Mouse (Mus musculus) limb, embryonic 11.5 days (tissue): ENCODE results near the gene Efcab2. TPM values are rescaled to one million over a fixed set of nuclear protein-coding genes. Genes with fewer than 3 reads are reported as not detected.

Experiments used
- ATAC-seq: fragments of 200-750 bp; cut with Nextera tagmentation; 2 replicates; pipeline ENCODE4 v1.8.0; 2017; ENCODE audit warnings: low read depth; ENCODE audit not compliant: insufficient number of reproducible peaks, low FRiP score, low TSS enrichment
- DNase-seq: peaks from one replicate; pipeline ENCODE4 v3.0.0-alpha.2; 2015; ENCODE audit warnings: low spot score
- H3K27ac ChIP-seq: fragments of 300-500 bp; sonication (generic); replicated peaks from 2 replicates; pipeline ENCODE4 v1.5.1; 2014; ENCODE audit warnings: low read depth, mild to moderate bottlenecking, low read length
- H3K27me3 ChIP-seq: fragments of 300-500 bp; sonication (generic); 2 replicates; pipeline ENCODE4 v1.6.1; 2014; ENCODE audit warnings: mild to moderate bottlenecking, low read length, mixed read lengths; ENCODE audit not compliant: control insufficient read depth, insufficient read depth
- H3K36me3 ChIP-seq: fragments of 300-500 bp; sonication (generic); 2 replicates; pipeline ENCODE4 v1.6.1; 2014; ENCODE audit warnings: mild to moderate bottlenecking, low read length, moderate library complexity, mixed read lengths; ENCODE audit not compliant: control insufficient read depth, insufficient read depth
- H3K4me1 ChIP-seq: fragments of 300-500 bp; sonication (generic); 2 replicates; pipeline ENCODE4 v1.6.1; 2014; ENCODE audit warnings: low read length, mixed read lengths; ENCODE audit not compliant: control insufficient read depth, insufficient read depth
- H3K4me2 ChIP-seq: fragments of 300-500 bp; sonication (generic); 2 replicates; pipeline ENCODE4 v1.6.1; 2014; ENCODE audit warnings: low read depth, mild to moderate bottlenecking, moderate library complexity; ENCODE audit not compliant: severe bottlenecking
- H3K4me3 ChIP-seq: fragments of 300-500 bp; sonication (generic); 2 replicates; pipeline ENCODE4 v1.5.1; 2014; ENCODE audit warnings: low read depth, low read length
- H3K9ac ChIP-seq: fragments of 300-500 bp; sonication (generic); 2 replicates; pipeline ENCODE4 v1.6.1; 2014; ENCODE audit warnings: mild to moderate bottlenecking, low read length
- H3K9me3 ChIP-seq: fragments of 300-500 bp; sonication (generic); 2 replicates; pipeline ENCODE4 v1.6.1; 2016; ENCODE audit warnings: low read length; ENCODE audit not compliant: control insufficient read depth
- WGBS: fragments of 180-500 bp; shearing (Covaris S2); extraction: QIAGEN DNeasy Blood & Tissue Kit; methylation state at CpG from one replicate; pipeline ENCODE4 v1.1.7; 2014; 5-methylcytosine and 5-hydroxymethylcytosine counted together
- polyA plus RNA-seq: library from polyadenylated mRNA; unstranded; fragments of >200 nt; fragmentation: Nextera tagmentation; extraction: Ambion mirVana; gene quantifications from 2 replicates; pipeline ENCODE4 v1.2.1, GENCODE M21; 2014

The Efcab2 gene
- polyA plus RNA-seq, 1 experiment from 2014 or later: 5.4 TPM

- Histone ChIP-seq H3K9me3 (no peaks in the 10 kb centered on the region), H3K4me2 (no peak overlapping the region), H3K27ac (no peak overlapping the region), H3K27me3 (no peaks in the 10 kb centered on the region), H3K4me3 (no peak overlapping the region), H3K9ac (no peak overlapping the region), H3K4me1 (peaks cover 2% of the 10 kb centered on the region; the same call in 1 of the 2 replicates), H3K36me3 (no peaks in the 10 kb centered on the region)
- DNase-seq (no peak), ATAC-seq (no peak)
- WGBS: 91% methylated on average over 4 of the region's 4 CpGs
Observed at GRCm38 (mm10) chr1:178372681-178373080, 33.2 kb upstream of the Efcab2 start.

GRCm38 (mm10) chr1:178375381-178375780 is 30.5 kb upstream of the Efcab2 start:
- no peaks in the 10 kb centered on the region for H3K4me1 ChIP-seq
- H3K9me3 ChIP-seq: no peaks in the 10 kb centered on the region
- no peak overlapping the region for H3K4me2 ChIP-seq
- no peak overlapping the region for H3K4me3 ChIP-seq
- H3K27me3 ChIP-seq: no peaks in the 10 kb centered on the region
- H3K36me3 ChIP-seq: no peaks in the 10 kb centered on the region
- H3K9ac ChIP-seq: no peak overlapping the region
- ATAC-seq: no peak
- DNase-seq: no peak
- H3K27ac ChIP-seq: no peak overlapping the region

- H3K4me1 ChIP-seq: no peaks in the 10 kb centered on the region
- no peaks in the 10 kb centered on the region for H3K36me3 ChIP-seq
- H3K27ac ChIP-seq: no peak overlapping the region
- 83% methylated on average over 2 of the region's 2 CpGs for WGBS
- no peak overlapping the region for H3K4me2 ChIP-seq
- no peaks in the 10 kb centered on the region for H3K27me3 ChIP-seq
- no peaks in the 10 kb centered on the region for H3K9me3 ChIP-seq
- no peak overlapping the region for H3K9ac ChIP-seq
- ATAC-seq: no peak
- no peak overlapping the region for H3K4me3 ChIP-seq
- no peak for DNase-seq
Observed at GRCm38 (mm10) chr1:178376061-178376460, 29.8 kb upstream of the Efcab2 start.

GRCm38 (mm10) chr1:178376907-178377306 is 29.0 kb upstream of the Efcab2 start:
- no peak for ATAC-seq
- H3K9me3 ChIP-seq: no peaks in the 10 kb centered on the region
- no peak overlapping the region for H3K4me2 ChIP-seq
- 67% methylated on average over 2 of the region's 2 CpGs for WGBS
- DNase-seq: no peak
- H3K9ac ChIP-seq: no peak overlapping the region
- H3K4me1 ChIP-seq: no peaks in the 10 kb centered on the region
- H3K4me3 ChIP-seq: no peak overlapping the region
- H3K27ac ChIP-seq: no peak overlapping the region
- no peaks in the 10 kb centered on the region for H3K36me3 ChIP-seq
- H3K27me3 ChIP-seq: no peaks in the 10 kb centered on the region

- H3K4me1 ChIP-seq: no peaks in the 10 kb centered on the region
- WGBS: 88% methylated on average over 3 of the region's 3 CpGs
Observed at GRCm38 (mm10) chr1:178378115-178378514, 27.8 kb upstream of the Efcab2 start.

GRCm38 (mm10) chr1:178379224-178379623 is 26.7 kb upstream of the Efcab2 start:
- 83% methylated on average over 1 of the region's 1 CpGs for WGBS
- ATAC-seq: no peak
- H3K4me2 ChIP-seq: no peak overlapping the region

More at GRCm38 (mm10) chr1:178378115-178378514, 27.8 kb upstream of the Efcab2 start:
- Histone ChIP-seq H3K27ac (no peak overlapping the region), H3K4me2 (no peak overlapping the region), H3K4me3 (no peak overlapping the region), H3K36me3 (no peaks in the 10 kb centered on the region), H3K27me3 (no peaks in the 10 kb centered on the region), H3K9ac (no peak overlapping the region), H3K9me3 (no peaks in the 10 kb centered on the region)
- ATAC-seq (no peak), DNase-seq (no peak)

GRCm38 (mm10) chr1:178382165-178382564 is 23.7 kb upstream of the Efcab2 start:
- DNase-seq: no peak
- H3K4me2 ChIP-seq: no peak overlapping the region

More at GRCm38 (mm10) chr1:178379224-178379623, 26.7 kb upstream of the Efcab2 start:
- H3K4me3 ChIP-seq: no peak overlapping the region
- no peaks in the 10 kb centered on the region for H3K27me3 ChIP-seq
- no peak for DNase-seq
- H3K9ac ChIP-seq: no peak overlapping the region
- no peaks in the 10 kb centered on the region for H3K4me1 ChIP-seq
- no peaks in the 10 kb centered on the region for H3K9me3 ChIP-seq
- H3K36me3 ChIP-seq: no peaks in the 10 kb centered on the region
- no peak overlapping the region for H3K27ac ChIP-seq

GRCm38 (mm10) chr1:178388802-178389201 is 17.1 kb upstream of the Efcab2 start:
- 83% methylated on average over 4 of the region's 4 CpGs for WGBS
- H3K9ac ChIP-seq: no peak overlapping the region
- H3K9me3 ChIP-seq: no peaks in the 10 kb centered on the region

More at GRCm38 (mm10) chr1:178382165-178382564, 23.7 kb upstream of the Efcab2 start:
- no peaks in the 10 kb centered on the region for H3K9me3 ChIP-seq
- H3K4me1 ChIP-seq: no peaks in the 10 kb centered on the region
- no peak overlapping the region for H3K27ac ChIP-seq
- H3K4me3 ChIP-seq: no peak overlapping the region
- no peaks in the 10 kb centered on the region for H3K27me3 ChIP-seq
- H3K36me3 ChIP-seq: no peaks in the 10 kb centered on the region
- no peak for ATAC-seq
- no peak overlapping the region for H3K9ac ChIP-seq

GRCm38 (mm10) chr1:178389401-178389800 is 16.5 kb upstream of the Efcab2 start:
- no peak for ATAC-seq
- WGBS: 79% methylated on average over 2 of the region's 2 CpGs
- Histone ChIP-seq H3K4me1 (no peaks in the 10 kb centered on the region), H3K4me2 (no peak overlapping the region), H3K36me3 (no peaks in the 10 kb centered on the region), H3K9me3 (no peaks in the 10 kb centered on the region), H3K9ac (no peak overlapping the region), H3K27me3 (no peaks in the 10 kb centered on the region), H3K27ac (no peak overlapping the region), H3K4me3 (no peak overlapping the region)
- DNase-seq: no peak

More at GRCm38 (mm10) chr1:178388802-178389201, 17.1 kb upstream of the Efcab2 start:
- ATAC-seq (no peak), DNase-seq (no peak)
- Histone ChIP-seq H3K36me3 (no peaks in the 10 kb centered on the region), H3K4me1 (no peaks in the 10 kb centered on the region), H3K4me3 (no peak overlapping the region), H3K27me3 (no peaks in the 10 kb centered on the region), H3K27ac (no peak overlapping the region), H3K4me2 (no peak overlapping the region)
